Mouse (Mus musculus): Measurements from ENCODE around the gene Mum1. TPM values are rescaled to one million over a fixed set of nuclear protein-coding genes. Genes with fewer than 3 reads are reported as not detected.
"Not testable (repeated sequence)": the region's sequence is repeated elsewhere in the genome, so short reads cannot be mapped to it uniquely, and the experiment has no call there.

Gene Mum1
- polyA plus RNA-seq, 1 experiment, result 29.1 TPM

DNA sequence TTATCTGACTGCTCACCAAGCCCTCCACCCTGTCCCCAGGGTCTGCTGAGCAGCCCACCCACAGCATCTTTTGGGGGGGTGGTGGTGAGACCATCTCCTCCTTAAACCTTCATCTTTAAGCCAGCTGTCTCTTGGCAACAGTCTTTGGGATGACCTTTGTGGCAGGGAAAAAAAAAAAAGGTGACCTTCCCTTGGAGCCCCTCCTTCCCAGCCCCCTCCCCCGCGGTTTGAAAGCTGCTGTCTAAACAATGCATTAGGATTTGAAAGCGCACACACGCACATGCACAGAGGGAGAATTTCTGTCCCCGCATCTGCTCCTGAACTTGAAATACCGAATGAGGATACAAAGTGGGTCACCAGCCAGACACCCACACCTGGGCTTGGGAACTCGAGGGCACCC is 22.2 kb upstream of the Mum1 start:
- H3K27ac ChIP-seq (ENCODE audit: insufficient read depth, low read length), result no peak overlapping the region
- H3K4me3 ChIP-seq (ENCODE audit: insufficient read depth, low read length), result no peak overlapping the region
- no peak for TF ChIP-seq POLR2A (IDR thresholded peaks at IDR 0.05; ENCODE audit: low read depth, low read length)
- no peak for TF ChIP-seq CTCF (IDR thresholded peaks at IDR 0.05; ENCODE audit: borderline replicate concordance, insufficient read depth, low read length)
- no peaks in the 10 kb centered on the region for H3K4me1 ChIP-seq (ENCODE audit: control insufficient read depth, insufficient read depth, low read length)

DNA sequence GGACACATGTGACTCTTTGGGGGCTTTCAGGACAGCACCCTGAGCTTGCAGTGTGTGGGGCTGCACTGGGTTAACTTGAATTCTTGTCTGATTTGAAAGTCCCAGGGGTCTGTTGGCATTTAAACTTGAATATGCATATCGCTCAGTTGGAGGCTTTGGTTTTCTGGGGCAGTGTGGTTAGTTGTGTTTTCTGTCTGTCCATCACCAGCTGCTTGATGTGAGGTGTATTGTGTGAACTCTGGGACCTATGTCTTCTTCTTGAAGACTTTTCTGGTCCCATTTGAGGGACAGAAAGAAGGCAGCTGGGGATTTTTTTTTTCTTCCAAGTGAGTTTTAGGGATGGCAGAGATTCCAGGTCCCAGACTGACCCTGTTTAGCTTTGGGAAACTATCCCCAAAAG is 19.0 kb upstream of the Mum1 start:
- no peak overlapping the region for H3K27ac ChIP-seq (ENCODE audit: insufficient read depth, low read length)
- H3K4me3 ChIP-seq (ENCODE audit: insufficient read depth, low read length), result no peak overlapping the region
- TF ChIP-seq POLR2A (IDR thresholded peaks at IDR 0.05; ENCODE audit: low read depth, low read length), result no peak
- no peak for TF ChIP-seq CTCF (IDR thresholded peaks at IDR 0.05; ENCODE audit: borderline replicate concordance, insufficient read depth, low read length)
- H3K4me1 ChIP-seq (ENCODE audit: control insufficient read depth, insufficient read depth, low read length), result no peaks in the 10 kb centered on the region

DNA sequence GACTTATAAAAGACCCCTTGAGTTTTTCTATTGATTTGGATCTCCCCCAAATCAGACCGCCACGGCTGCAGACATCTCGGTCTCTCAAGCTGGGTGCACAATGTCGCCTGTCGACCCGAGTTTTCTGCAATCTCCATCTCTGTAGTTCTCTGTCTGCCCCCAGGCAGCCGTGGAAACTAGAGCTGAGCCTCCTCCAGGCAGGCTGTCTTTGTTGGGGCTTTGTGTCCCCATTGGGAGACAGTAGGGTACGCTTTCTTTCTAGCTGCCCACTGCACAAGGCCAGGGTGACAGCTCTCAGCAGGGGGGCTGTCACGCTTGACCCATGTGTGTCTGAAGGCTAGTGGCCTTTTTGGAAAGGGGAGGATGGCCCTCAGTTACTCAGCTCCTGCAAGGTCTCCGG is 18.6 kb upstream of the Mum1 start:
- Histone ChIP-seq H3K27ac (ENCODE audit: insufficient read depth, low read length) (no peak overlapping the region), H3K4me3 (ENCODE audit: insufficient read depth, low read length) (no peak overlapping the region), H3K4me1 (ENCODE audit: control insufficient read depth, insufficient read depth, low read length) (no peaks in the 10 kb centered on the region)
- no peak for TF ChIP-seq POLR2A (IDR thresholded peaks at IDR 0.05; ENCODE audit: low read depth, low read length)
- TF ChIP-seq CTCF (IDR thresholded peaks at IDR 0.05; ENCODE audit: borderline replicate concordance, insufficient read depth, low read length), result no peak

DNA sequence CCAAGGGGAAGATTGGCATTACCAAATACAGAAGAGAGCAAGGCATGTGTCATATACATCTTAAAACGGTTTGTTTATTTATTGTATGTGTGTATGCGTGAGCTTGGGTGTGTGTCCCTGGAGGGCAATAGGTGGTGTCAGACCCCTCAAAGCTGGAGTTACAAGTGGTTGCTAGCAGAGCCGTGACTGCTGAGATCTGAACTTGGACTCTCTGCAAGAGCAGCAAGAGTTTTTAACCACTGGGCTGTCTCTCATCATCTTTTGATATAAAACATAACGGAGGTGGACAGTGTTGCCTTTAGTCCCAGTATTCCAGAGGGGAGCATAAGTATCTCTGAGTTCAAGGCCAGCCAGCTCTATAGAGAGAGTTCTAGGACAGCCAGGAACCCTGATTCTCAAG is 18.0 kb upstream of the Mum1 start:
- Histone ChIP-seq H3K4me1 (ENCODE audit: control insufficient read depth, insufficient read depth, low read length) (no peaks in the 10 kb centered on the region), H3K27ac (ENCODE audit: insufficient read depth, low read length) (no peak overlapping the region), H3K4me3 (ENCODE audit: insufficient read depth, low read length) (no peak overlapping the region)
- TF ChIP-seq CTCF (IDR thresholded peaks at IDR 0.05; ENCODE audit: borderline replicate concordance, insufficient read depth, low read length) (no peak), POLR2A (IDR thresholded peaks at IDR 0.05; ENCODE audit: low read depth, low read length) (no peak)

DNA sequence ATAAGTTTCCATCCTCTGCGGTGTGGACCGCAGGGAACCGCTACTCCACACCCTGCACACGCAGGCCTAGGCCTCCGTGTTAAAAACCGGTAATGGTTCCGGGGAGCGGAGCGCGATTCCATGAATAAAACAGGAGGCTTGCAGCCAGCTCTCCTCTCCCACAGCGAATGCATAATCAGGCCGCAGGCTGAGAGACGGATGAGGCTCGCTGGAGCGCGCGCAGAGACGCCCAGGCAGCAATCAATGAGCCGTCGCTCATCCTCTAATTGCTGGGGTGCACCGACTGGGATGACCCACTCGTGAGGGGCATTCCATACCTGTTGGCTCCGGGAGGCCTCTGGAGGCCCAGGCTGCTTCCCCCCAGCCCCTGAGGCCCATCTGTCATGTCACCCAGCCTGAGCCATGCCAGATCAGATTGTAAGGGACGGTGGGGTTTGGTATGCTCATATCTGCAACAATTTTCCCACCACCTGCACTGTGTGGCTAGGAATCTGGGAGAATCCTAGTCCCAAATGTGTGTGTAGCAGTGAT is 17.3 kb upstream of the Mum1 start:
- TF ChIP-seq POLR2A (IDR thresholded peaks at IDR 0.05; ENCODE audit: low read depth, low read length), result no peak
- TF ChIP-seq CTCF (IDR thresholded peaks at IDR 0.05; ENCODE audit: borderline replicate concordance, insufficient read depth, low read length), result no peak
- no peak overlapping the region for H3K4me3 ChIP-seq (ENCODE audit: insufficient read depth, low read length)
- H3K27ac ChIP-seq (ENCODE audit: insufficient read depth, low read length), result no peak overlapping the region
- no peaks in the 10 kb centered on the region for H3K4me1 ChIP-seq (ENCODE audit: control insufficient read depth, insufficient read depth, low read length)

DNA sequence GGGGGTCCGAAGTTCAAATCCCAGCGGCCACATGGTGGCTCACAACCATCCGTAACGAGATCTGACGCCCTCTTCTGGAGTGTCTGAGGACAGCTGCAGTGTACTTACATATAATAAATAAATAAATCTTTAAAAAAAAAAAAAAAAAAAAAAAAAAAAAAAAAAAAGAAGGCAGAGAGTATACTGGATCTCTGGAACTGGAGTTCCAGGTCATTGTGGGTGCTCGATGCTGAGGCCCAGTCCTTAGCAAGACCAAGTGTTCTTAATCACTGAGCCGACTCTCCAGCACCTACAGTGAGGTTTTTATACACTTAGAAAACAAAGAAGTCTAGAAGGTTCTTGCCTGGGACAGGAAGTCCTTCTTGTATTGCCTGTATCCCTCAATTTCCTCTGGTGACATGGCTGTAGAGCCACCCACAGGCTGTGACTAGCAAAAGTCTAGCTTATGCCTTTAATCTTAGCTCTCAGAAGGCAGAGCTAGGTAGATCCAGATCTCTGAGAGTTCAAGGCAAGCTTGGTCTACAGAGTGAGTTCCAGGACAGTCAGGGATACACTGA is 14.6 kb upstream of the Mum1 start:
- not testable (repeated sequence) for H3K4me3 ChIP-seq (ENCODE audit: insufficient read depth, low read length); H3K4me1 ChIP-seq (ENCODE audit: control insufficient read depth, insufficient read depth, low read length); H3K27ac ChIP-seq (ENCODE audit: insufficient read depth, low read length)

DNA sequence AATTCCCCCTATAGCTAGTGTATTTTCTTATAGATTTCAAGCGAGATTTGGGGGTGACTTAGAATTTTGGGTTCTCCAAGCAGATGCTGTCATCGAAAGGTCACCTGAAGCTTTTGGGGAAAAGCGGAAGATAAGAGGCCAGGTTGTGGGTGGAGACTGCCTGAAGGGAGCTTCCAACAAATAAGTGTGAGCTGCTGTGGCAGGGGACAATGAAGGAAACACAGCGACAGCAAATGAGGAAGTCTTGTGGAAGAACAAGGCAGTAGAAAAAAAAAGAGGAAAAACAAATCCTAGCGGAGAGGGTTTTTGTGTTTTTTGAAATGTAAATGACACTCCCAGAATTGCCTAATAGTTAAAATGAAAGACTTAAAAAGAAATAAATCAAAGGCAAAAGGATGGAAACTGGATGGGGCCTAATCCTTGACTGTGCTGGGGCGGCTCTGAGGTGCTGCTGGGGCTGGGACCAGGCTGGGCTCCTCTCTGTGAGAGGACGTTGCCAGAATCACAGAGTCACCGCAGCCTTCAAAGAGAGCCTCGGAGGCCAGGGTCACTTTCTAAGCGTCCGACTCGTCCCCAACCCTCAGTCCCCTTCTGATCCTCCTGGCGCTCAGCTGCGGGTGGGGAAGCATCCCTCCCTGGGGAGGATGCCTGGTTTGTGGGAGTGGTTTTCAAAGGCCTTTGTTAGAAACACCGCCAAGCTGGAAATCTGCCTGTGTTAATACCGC is 11.0 kb upstream of the Mum1 start:
- Histone ChIP-seq H3K4me3 (ENCODE audit: insufficient read depth, low read length) (no peak overlapping the region), H3K4me1 (ENCODE audit: control insufficient read depth, insufficient read depth, low read length) (no peaks in the 10 kb centered on the region), H3K27ac (ENCODE audit: insufficient read depth, low read length) (no peak overlapping the region)

DNA sequence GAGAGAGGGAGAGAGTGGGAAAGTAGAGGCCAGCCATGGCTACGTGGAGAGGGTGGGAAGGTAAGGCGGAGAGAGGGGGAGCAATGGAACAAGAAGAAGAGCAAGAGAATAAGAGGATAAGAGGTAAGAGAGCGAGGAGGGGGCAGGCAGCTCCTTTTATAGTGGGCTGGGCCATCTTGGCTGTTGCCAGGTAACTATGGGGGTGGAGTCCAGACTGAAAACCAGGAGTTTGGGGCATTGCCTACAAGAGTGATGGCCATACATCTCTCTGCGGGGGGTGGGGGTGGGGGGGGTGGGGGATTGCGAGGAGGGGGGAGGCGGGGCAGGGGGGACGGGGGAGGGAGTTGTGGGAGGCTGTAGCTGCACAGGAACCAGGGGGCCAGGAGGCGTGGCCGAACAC is 5.6 kb upstream of the Mum1 start:
- no peaks in the 10 kb centered on the region; the same call in 1 of the 2 replicates for H3K4me1 ChIP-seq (ENCODE audit: control insufficient read depth, insufficient read depth, low read length)
- H3K4me3 ChIP-seq (ENCODE audit: insufficient read depth, low read length), result no peak overlapping the region
- no peak overlapping the region for H3K27ac ChIP-seq (ENCODE audit: insufficient read depth, low read length)
- no peak for TF ChIP-seq POLR2A (IDR thresholded peaks at IDR 0.05; ENCODE audit: low read depth, low read length)
- TF ChIP-seq CTCF (IDR thresholded peaks at IDR 0.05; ENCODE audit: borderline replicate concordance, insufficient read depth, low read length), result no peak

More for the DNA sequence above, 11.0 kb upstream of the Mum1 start:
- no peak for TF ChIP-seq POLR2A (IDR thresholded peaks at IDR 0.05; ENCODE audit: low read depth, low read length)
- TF ChIP-seq CTCF (IDR thresholded peaks at IDR 0.05; ENCODE audit: borderline replicate concordance, insufficient read depth, low read length), result no peak

DNA sequence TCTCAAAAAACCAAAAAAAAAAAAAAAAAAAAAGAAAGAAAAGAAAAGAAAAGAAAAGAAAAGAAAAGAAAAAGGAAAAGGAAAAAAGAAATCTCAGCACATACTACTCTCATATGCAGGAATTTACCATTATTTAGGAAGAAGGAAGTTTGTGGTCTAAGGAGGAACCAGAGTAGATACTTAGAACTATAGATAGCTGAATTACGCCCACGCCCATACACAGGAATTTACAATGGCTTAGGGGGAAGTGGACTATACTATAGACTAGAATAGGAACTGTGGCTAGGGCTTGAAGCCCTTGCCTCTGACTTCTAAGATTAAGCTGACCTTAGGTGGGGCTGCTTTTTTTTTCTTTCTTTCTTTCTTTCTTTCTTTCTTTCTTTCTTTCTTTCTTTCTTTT is 3.1 kb upstream of the Mum1 start:
- H3K4me1 ChIP-seq (ENCODE audit: control insufficient read depth, insufficient read depth, low read length); H3K4me3 ChIP-seq (ENCODE audit: insufficient read depth, low read length); H3K27ac ChIP-seq (ENCODE audit: insufficient read depth, low read length): not testable (repeated sequence)

DNA sequence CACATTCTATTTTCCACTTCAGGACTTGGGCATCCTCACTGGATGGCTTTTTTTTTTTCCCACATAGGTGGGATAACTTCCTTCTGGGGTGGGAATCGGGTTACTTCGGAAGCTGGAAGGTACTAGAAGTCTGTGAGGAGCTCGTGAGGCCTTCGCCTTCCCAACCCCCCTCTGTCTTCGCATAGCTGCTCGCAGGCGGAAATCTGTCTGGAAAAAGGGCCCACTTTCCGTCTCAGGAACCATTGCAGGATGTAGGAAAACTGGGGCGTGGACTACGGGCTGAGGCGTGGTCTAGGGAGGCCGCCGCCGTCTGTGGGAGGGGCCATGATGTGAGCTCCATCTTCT is 191 bp upstream of the Mum1 start:
- TF ChIP-seq POLR2A (IDR thresholded peaks at IDR 0.05; ENCODE audit: low read depth, low read length), result peak; percentile 90
- TF ChIP-seq CTCF (IDR thresholded peaks at IDR 0.05; ENCODE audit: borderline replicate concordance, insufficient read depth, low read length), result no peak
- Histone ChIP-seq H3K4me3 (ENCODE audit: insufficient read depth, low read length) (no peak overlapping the region), H3K4me1 (ENCODE audit: control insufficient read depth, insufficient read depth, low read length) (peaks cover 5% of the 10 kb centered on the region), H3K27ac (ENCODE audit: insufficient read depth, low read length) (peak overlapping the region; percentile 23; the same call in 1 of the 2 replicates)

Measured in embryonic fibroblast, embryonic 13.5 days (primary cell).